Mouse (Mus musculus) spleen, postnatal 36 days (tissue): ENCODE measurements around the gene Kansl1.

Experiments
- DNase-seq, 2 experiments: peaks; one replicate each; pipeline ENCODE4 v3.0.0; 2022; ENCODE audit warnings: low spot score in 2 of 2, mixed read lengths in 1 of 2

Gene Kansl1

GRCm38 (mm10) chr11:104363823-104364600, 104.6 kb downstream of the Kansl1 start:
- no peak for DNase-seq

- DNase-seq, result no peak
These were observed 106.0 kb downstream of the Kansl1 start for GRCm38 (mm10) chr11:104362704-104363103.

GRCm38 (mm10) chr11:104361790-104362189, 106.9 kb downstream of the Kansl1 start:
- peak in 1 of 2 experiments; percentile 36 for DNase-seq

- no peak for DNase-seq
These were observed 121.7 kb downstream of the Kansl1 start for GRCm38 (mm10) chr11:104346931-104347330.

- no peak for DNase-seq
These were observed 133.7 kb downstream of the Kansl1 start for GRCm38 (mm10) chr11:104334946-104335345.

- DNase-seq, result no peak
These were observed 134.5 kb downstream of the Kansl1 start for GRCm38 (mm10) chr11:104334115-104334514.

- no peak for DNase-seq
These were observed 136.6 kb downstream of the Kansl1 start for GRCm38 (mm10) chr11:104332105-104332504.

- no peak for DNase-seq
These were observed 137.5 kb downstream of the Kansl1 start for GRCm38 (mm10) chr11:104331208-104331607.

- no peak for DNase-seq
These were observed 138.5 kb downstream of the Kansl1 start for GRCm38 (mm10) chr11:104330151-104330550.

GRCm38 (mm10) chr11:104329185-104329926, 139.3 kb downstream of the Kansl1 start:
- DNase-seq, result no peak

- DNase-seq, result no peak
These were observed 140.7 kb downstream of the Kansl1 start for GRCm38 (mm10) chr11:104327946-104328345.

- no peak for DNase-seq
These were observed 141.2 kb downstream of the Kansl1 start for GRCm38 (mm10) chr11:104327462-104327861.

- no peak for DNase-seq
These were observed 146.5 kb downstream of the Kansl1 start for GRCm38 (mm10) chr11:104322142-104322541.

GRCm38 (mm10) chr11:104320511-104320910, 148.2 kb downstream of the Kansl1 start:
- DNase-seq, result no peak

GRCm38 (mm10) chr11:104318940-104319781, 149.5 kb downstream of the Kansl1 start:
- DNase-seq, result no peak

GRCm38 (mm10) chr11:104317631-104318030, 151.0 kb downstream of the Kansl1 start:
- no peak for DNase-seq

- no peak for DNase-seq
These were observed 151.8 kb downstream of the Kansl1 start for GRCm38 (mm10) chr11:104316685-104317400.

- DNase-seq, result peak; percentile 64
These were observed 153.0 kb downstream of the Kansl1 start for GRCm38 (mm10) chr11:104315703-104316102.

- DNase-seq, result no peak
These were observed 157.0 kb downstream of the Kansl1 start for GRCm38 (mm10) chr11:104311643-104312042.

GRCm38 (mm10) chr11:104310226-104310887, 158.3 kb downstream of the Kansl1 start:
- DNase-seq, result peak; percentile 14 to 32
